In genomic region chr19:43472331-43472730, GRCm38 (mm10) we compare ENCODE assay signal across 15 mouse cellular contexts.
"Had no signal": no experiment of that assay in that cellular context is flagged by ENCODE, and none has a peak within 500 bp of the region (broad histone marks: within the 10 kb centered on the region; RNA-seq: fewer than 3 reads in every experiment).

No protein-coding gene starts in this region.

- H3K4me1 ChIP-seq: stomach, embryonic 15.5 days had no signal

- H3K27me3 ChIP-seq: midbrain, embryonic 13.5 days; stomach, embryonic 15.5 days had no signal

- ATAC-seq: midbrain, embryonic 13.5 days had no signal

- H3K9ac ChIP-seq: liver, embryonic 13.5 days; midbrain, embryonic 13.5 days; stomach, embryonic 15.5 days had no signal

- H3K4me2 ChIP-seq: liver, embryonic 13.5 days; midbrain, embryonic 13.5 days; stomach, embryonic 15.5 days had no signal

- H3K27ac ChIP-seq: left cerebral cortex, adult 2 months; liver, embryonic 13.5 days; midbrain, embryonic 13.5 days; stomach, embryonic 15.5 days had no signal

- H3K9me3 ChIP-seq: liver, embryonic 13.5 days; midbrain, embryonic 13.5 days; stomach, embryonic 15.5 days had no signal

- H3K36me3 ChIP-seq: liver, embryonic 13.5 days; stomach, embryonic 15.5 days had no signal

- DNase-seq: kidney, adult 11 months; kidney, adult 9 months; kidney, postnatal 14 days; kidney, postnatal 4 days; layer of hippocampus, adult 9-11 months; layer of hippocampus, postnatal 36 days; liver, embryonic 13.5 days; lung, adult 2 months; lung, postnatal 14 days; lung, postnatal 4 days; spleen, adult 18-20 months; thymus, postnatal 36 days had no signal

- H3K4me3 ChIP-seq: left cerebral cortex, adult 2 months; liver, embryonic 13.5 days; midbrain, embryonic 13.5 days; stomach, embryonic 15.5 days had no signal
